Mouse (Mus musculus): Measurements from ENCODE around the gene Rad21l. TPM values are rescaled to one million over a fixed set of nuclear protein-coding genes. Genes with fewer than 3 reads are reported as not detected.
A peak's percentile ranks its signal among the peaks of the same experiment; 100 is the strongest.
"Not testable (repeated sequence)": the region's sequence is repeated elsewhere in the genome, so short reads cannot be mapped to it uniquely, and the experiment has no call there.

The Rad21l gene
- total RNA-seq, 2 experiments from 2014 or later: not detected

DNA sequence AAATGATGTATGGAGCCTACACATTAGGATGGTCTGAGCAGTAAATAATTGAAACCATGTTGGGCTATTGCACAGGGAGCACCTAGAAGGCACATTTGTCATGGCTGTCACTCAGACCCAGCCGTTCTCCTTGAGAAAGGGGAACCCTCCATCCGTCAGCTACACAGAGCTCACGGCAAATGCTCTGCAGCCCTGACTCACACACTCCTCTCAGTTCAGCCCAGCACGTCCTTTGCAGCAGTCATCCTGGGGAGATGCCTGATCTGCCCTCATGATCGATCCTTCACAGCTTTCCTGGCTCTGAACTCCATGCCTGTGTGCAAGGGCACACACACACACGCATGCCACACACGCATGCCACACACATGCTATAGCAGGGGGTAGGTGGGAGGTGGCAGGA lies 39.0 kb downstream of the Rad21l start:
- no peak for DNase-seq

DNA sequence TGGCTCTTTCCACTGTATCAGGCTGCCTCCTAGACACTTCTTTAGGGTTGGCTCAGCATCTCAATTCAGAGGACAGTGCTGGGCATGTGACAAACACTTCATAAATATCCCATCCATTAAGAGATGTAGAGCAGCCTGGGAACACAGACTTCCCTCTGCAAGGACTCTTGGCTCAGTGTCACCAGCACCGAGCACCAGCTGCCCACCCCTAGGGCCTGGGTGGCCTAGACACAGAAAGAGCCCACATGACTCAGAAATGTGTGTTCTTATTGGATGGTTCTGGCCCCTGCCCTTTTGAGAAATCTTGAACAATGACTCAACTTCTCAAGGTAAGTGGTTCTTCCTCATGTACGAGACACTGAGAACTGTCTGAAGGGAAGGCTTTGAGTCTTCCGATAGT lies 40.3 kb downstream of the Rad21l start:
- DNase-seq: no peak

DNA sequence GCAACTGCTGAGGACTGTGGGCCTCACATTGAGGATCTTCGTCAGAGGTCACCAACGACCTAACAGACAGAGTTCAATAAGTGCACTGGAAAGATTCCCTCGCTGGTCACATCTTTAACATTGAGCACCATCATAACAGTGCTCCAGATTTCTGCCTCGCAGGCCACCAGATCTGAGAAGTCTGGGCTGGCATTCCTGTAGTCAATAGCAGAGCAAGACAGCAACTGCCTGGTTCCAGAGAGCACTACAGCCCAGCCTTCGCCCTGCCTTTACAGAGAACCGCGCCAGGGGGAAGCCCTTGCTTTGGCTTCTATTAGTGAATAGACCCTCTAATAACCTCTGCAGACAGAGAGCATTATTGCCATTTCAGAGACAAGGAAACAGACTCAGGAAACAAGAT lies 42.0 kb downstream of the Rad21l start:
- DNase-seq: no peak

DNA sequence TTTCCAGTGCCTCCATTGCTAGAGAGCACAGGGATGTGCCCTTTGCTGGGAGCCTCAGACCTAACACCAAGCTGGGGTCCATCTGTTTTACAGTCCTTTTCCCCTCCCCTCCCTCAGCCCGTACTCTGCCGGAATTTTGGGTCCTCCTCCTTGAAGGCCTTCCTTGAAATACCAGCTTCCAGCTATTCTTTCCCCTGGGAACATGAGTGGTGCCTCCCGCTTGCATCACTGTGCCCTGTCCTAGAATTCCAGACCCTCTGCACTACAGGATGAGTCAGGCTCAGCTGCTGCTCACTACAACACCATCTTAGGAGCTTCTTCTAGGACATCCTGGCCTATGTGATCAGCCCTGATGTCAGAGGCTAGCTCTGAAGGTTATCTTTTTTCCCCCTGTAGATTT lies 44.6 kb downstream of the Rad21l start:
- DNase-seq: no peak

DNA sequence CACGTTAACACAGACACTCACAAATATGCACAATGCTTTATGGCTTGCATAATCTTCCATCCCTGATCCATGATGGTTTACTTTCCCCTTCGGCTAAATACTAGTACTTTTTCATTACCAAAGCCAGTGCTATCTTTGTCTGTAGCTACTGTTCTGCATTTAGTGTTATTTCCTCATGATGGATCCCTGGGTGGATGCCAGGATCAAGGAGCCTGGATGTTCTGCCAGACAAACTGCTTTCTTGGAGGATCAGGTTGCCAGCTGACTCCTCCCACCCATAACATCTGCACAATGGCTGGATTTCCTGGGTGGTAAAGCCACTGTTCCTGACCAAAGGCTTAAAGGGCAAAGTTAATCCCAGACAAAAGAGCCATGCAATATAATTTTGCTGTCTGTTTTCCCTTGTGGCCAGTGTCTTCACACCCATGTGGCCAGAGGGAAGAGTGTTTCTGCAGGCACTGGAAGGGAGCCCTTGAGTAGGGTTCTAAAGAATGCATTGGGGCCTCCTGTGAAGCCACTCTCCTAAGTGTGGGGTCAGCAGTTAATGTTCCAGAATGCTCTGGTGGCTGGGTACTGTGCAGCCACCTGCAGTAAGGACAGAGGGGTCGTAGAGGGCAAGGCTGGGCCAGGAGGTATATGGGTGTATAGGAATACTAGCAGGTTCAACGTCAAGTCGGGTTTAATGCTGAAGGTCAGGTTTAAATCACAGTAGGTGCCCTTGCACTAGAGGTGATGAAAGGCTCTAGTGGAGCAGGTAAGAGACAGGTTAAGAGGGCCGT lies 51.6 kb downstream of the Rad21l start:
- DNase-seq: peak; percentile 26

DNA sequence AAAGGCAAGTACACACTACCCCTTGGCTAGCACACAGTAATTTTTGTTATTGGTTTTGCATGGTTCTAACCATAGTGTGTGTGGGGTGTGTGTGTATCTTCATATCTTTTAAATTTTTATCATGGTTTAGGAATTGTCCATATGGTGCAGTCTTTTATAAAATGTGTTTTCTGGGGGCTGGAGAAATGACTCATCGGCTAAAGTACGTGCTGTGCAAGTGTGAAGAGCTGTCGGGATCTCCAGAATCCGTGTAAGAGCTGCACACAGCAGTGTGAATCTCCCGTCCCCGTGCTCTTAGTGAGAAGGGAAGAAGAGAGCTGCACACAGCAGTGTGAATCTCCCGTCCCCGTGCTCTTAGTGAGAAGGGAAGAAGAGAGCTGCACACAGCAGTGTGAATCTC lies 52.6 kb downstream of the Rad21l start:
- DNase-seq: not testable (repeated sequence)

DNA sequence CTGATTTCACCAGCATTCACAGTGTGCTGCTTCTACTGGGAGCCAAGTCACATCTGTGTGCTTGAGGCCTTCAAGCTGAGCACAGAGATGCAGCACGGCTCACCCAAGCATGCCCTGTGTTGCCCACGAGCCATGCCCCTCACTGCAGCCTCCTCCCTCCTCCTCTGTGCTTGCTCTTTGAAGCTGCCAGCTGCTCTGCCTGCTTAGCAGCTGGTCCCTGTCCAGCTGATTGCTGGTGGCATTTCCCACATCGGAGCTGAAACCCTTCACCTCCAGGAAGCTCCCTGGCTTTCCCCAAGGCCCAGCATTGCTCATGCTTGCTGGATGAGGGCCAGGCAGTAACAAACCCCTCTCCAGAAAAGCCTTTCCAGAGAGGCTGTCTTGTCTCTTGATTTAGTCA lies 58.4 kb downstream of the Rad21l start:
- peak; percentile 58 for DNase-seq

DNA sequence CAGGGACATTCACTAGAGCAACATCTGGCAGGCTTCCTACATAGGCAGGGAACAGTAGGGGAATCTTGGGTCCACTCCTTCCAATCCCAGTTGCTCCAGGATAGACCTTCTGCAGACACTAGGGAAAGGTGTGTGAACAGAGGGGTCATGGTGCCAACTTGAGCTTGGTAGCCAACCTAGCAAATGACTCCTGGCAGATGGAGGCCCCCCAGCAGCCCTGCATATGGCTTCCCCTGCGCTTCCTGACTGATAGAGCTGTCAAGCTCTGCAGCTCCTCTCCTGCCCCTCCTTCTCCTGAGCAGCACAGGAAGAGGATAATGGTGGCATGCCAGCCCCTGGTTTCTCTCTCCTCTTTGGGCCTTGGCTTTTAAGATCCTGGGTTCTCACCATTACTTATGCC lies 59.9 kb downstream of the Rad21l start:
- DNase-seq: no peak

DNA sequence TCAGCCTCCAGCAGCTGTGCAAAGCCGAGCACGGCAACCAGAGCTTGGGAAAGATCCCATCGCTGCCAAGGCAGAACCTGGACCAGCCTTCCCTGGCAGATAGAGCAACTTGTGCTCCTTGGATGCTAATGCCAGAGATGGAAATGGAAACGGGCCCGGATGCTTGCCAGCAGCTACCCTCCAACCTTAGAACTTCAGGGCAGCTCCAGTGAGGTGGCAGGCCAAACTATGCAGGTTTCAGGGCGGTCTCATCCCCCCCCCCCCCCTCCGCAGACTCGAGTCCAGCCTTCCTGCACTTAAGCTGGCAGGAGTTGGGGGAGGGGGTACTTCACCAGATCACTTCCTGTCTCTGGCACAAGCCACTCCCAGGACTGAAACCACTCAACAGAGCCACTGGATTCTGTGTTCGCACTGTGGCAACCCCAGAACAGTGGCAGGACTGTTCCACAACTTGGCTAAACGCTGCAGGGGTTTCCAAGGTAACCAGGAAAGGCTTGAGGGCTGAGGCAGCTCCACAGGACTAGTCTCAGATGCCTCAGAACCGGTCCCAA lies 62.8 kb downstream of the Rad21l start:
- peak; percentile 24 for DNase-seq

DNA sequence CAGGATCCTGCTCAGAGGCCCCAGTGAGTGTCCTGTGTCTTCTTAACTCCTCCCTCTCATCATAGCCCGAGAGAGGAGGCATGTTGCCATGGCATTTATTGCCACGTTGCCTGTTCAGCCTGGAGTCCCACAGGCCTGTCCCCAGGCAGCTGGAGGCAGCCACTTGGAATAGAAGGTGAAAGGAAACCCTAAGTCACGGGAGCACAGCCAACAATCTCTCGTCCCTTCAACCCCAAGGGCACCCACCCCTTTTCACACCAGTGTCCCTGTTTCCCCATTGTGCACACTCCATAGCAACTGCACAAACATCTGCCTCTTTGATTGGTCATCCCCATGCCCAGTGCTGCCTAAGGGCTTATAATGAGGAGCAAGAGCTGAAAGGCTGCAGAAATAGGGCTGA lies 64.7 kb downstream of the Rad21l start:
- DNase-seq: peak; percentile 35

DNA sequence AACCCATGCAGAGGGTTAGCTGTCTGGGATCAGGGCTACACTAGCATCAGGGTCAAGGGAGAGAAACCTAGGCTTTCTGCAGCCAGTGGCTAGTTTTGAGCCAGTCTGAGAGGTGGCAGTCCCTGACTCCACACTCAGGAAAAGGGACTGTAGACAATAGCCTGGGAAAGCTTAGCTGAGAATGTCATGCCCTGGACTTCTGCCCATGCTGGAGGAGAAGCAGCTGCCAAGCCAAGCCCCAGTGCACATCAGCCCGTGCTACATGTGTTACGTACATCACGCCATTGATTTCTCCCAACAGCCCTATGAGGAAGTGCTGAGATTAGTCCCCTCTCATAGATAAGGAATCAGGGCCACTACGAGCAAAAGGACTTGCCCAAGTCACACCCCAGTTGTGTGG lies 66.2 kb downstream of the Rad21l start:
- no peak for DNase-seq

DNA sequence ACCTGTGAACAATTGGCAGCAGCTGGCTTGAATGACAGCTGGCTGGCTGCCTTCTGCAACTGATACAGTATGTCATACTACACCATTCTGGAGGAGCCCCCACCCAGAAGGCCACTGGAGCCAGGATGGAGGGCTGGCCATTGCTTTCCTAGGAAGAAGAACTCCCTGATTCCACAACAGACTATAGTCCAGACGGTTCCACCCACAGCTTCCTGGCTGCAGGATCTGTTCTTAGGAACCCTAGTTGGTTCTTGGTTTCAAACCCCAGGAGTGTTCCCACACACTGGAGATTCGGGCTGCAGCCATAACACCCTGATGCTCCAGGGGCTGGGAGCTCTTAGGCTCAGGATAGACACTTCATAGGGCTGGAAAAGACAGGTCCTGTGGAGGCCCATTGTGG lies 70.3 kb downstream of the Rad21l start:
- no peak for DNase-seq

Other genes with a start within 250 kb of the Rad21l start
- not detected for gene 4921509C19Rik, start 192.4 kb downstream of the Rad21l start, total RNA-seq (2021)
- gene Nsfl1c, start 174.4 kb downstream of the Rad21l start, total RNA-seq (2021): 100 to 1,000 TPM; 100 to 114 TPM
- 100 to 1,000 TPM; 265 to 283 TPM for gene Fkbp1a, start 126.0 kb downstream of the Rad21l start, total RNA-seq (2021)
- 1 to 10 TPM; 2.2 to 2.3 TPM for gene Sdcbp2, start 95.9 kb downstream of the Rad21l start, total RNA-seq (2021)
- 1 to 10 TPM; 6.2 to 9.1 TPM for gene Snph, start 35.9 kb downstream of the Rad21l start, total RNA-seq (2021)
- gene Tmem74b, start 33.5 kb upstream of the Rad21l start, total RNA-seq (2021): 1 to 10 TPM; 1.1 to 3.7 TPM
- 10 to 100 TPM; 37.2 to 40.5 TPM for gene Psmf1, start 75.7 kb upstream of the Rad21l start, total RNA-seq (2021)
- not detected for gene Rspo4, start 174.4 kb upstream of the Rad21l start, total RNA-seq (2021)
- under 1 TPM in 1 of 2 experiments, not detected in 1; 0.51 TPM for gene Angpt4, start 242.7 kb upstream of the Rad21l start, total RNA-seq (2021)